Mouse (Mus musculus): ENCODE measurements around the gene Tnf. TPM values are rescaled to one million over a fixed set of nuclear protein-coding genes. Genes with fewer than 3 reads are reported as not detected.

Gene Tnf
- total and polyA plus RNA-seq, 3 experiments = 0.34 to 0.80 TPM; not detected in 1

- H3K4me1 ChIP-seq (ENCODE audit: control insufficient read depth, insufficient read depth, low read length) = peaks cover 5% of the 10 kb centered on the region; the same call in 1 of the 2 replicates
- H3K9ac ChIP-seq (ENCODE audit: low read depth, low read length) = no peak overlapping the region
- H3K27me3 ChIP-seq (ENCODE audit: control insufficient read depth, insufficient read depth, low read length) = no peaks in the 10 kb centered on the region
- peak overlapping the region; percentile 55 for H3K27ac ChIP-seq
- TF ChIP-seq EP300 (IDR thresholded peaks at IDR 0.05; ENCODE audit: insufficient read depth, low read depth, low read length) = no peak
- no peak for TF ChIP-seq POLR2A (IDR thresholded peaks at IDR 0.05; ENCODE audit: insufficient read depth, low read depth, low read length)
- no peak for TF ChIP-seq CTCF (IDR thresholded peaks at IDR 0.05)
- peak in 1 of 2 experiments; percentile 16 for DNase-seq
- WGBS = 75% methylated on average over 5 of the region's 5 CpGs
- H3K79me2 ChIP-seq (replicated peaks; ENCODE audit: control insufficient read depth, insufficient read depth, low read length) = peaks cover 3% of the 10 kb centered on the region
- no peak overlapping the region for H3K4me3 ChIP-seq
- no peaks in the 10 kb centered on the region for H3K36me3 ChIP-seq (ENCODE audit: control insufficient read depth, insufficient read depth, low read length)
- intact Hi-C loops (cut with DNase I) = loop anchor here (1.0 to 10.0 kb wide), 3 partner anchors 37 to 378 kb away; partner anchors contain the start of genes Nelfe and Skiv2l
Measured at GRCm38 (mm10) chr17:35232659-35233058, 30.9 kb upstream of the Tnf start.

- intact Hi-C loops (cut with DNase I) = loop anchor here (1.0 to 10.0 kb wide), 3 partner anchors 37 to 377 kb away; partner anchors contain the start of genes Nelfe and Skiv2l
- DNase-seq = peak; percentile 84 to 90
- Histone ChIP-seq H3K4me1 (ENCODE audit: control insufficient read depth, insufficient read depth, low read length) (peaks cover 5% of the 10 kb centered on the region; the same call in 1 of the 2 replicates), H3K27ac (no peak overlapping the region), H3K36me3 (ENCODE audit: control insufficient read depth, insufficient read depth, low read length) (no peaks in the 10 kb centered on the region), H3K4me3 (no peak overlapping the region), H3K27me3 (ENCODE audit: control insufficient read depth, insufficient read depth, low read length) (no peaks in the 10 kb centered on the region), H3K79me2 (replicated peaks; ENCODE audit: control insufficient read depth, insufficient read depth, low read length) (peaks cover 3% of the 10 kb centered on the region), H3K9ac (ENCODE audit: low read depth, low read length) (no peak overlapping the region)
- no peak for TF ChIP-seq POLR2A (IDR thresholded peaks at IDR 0.05; ENCODE audit: insufficient read depth, low read depth, low read length)
- peak; percentile 94 for TF ChIP-seq CTCF (IDR thresholded peaks at IDR 0.05)
- TF ChIP-seq EP300 (IDR thresholded peaks at IDR 0.05; ENCODE audit: insufficient read depth, low read depth, low read length) = peak; percentile 71; the same call in 1 of the 2 replicates
- WGBS = 13% methylated on average over 12 of the region's 12 CpGs
Measured at GRCm38 (mm10) chr17:35232043-35232442, 30.2 kb upstream of the Tnf start.

GRCm38 (mm10) chr17:35231022-35231421 is 29.2 kb upstream of the Tnf start:
- peak in 1 of 2 experiments; percentile 15 for DNase-seq
- Histone ChIP-seq H3K27me3 (ENCODE audit: control insufficient read depth, insufficient read depth, low read length) (no peaks in the 10 kb centered on the region), H3K79me2 (replicated peaks; ENCODE audit: control insufficient read depth, insufficient read depth, low read length) (peaks cover 3% of the 10 kb centered on the region), H3K4me1 (ENCODE audit: control insufficient read depth, insufficient read depth, low read length) (peaks cover 4% of the 10 kb centered on the region; the same call in 1 of the 2 replicates), H3K9ac (ENCODE audit: low read depth, low read length) (no peak overlapping the region), H3K4me3 (no peak overlapping the region), H3K36me3 (ENCODE audit: control insufficient read depth, insufficient read depth, low read length) (no peaks in the 10 kb centered on the region), H3K27ac (no peak overlapping the region)
- WGBS = 91% methylated on average over 10 of the region's 10 CpGs
- intact Hi-C loops (cut with DNase I) = loop anchor here (10.0 kb wide), 1 partner anchor 376 kb away; the partner anchor contains the start of genes Nelfe and Skiv2l
- TF ChIP-seq POLR2A (IDR thresholded peaks at IDR 0.05; ENCODE audit: insufficient read depth, low read depth, low read length) = no peak
- TF ChIP-seq CTCF (IDR thresholded peaks at IDR 0.05) = no peak
- TF ChIP-seq EP300 (IDR thresholded peaks at IDR 0.05; ENCODE audit: insufficient read depth, low read depth, low read length) = no peak

GRCm38 (mm10) chr17:35226561-35227046 is 24.8 kb upstream of the Tnf start:
- peak; percentile 51 for TF ChIP-seq CTCF (IDR thresholded peaks at IDR 0.05)
- no peak for TF ChIP-seq EP300 (IDR thresholded peaks at IDR 0.05; ENCODE audit: insufficient read depth, low read depth, low read length)
- no peak for TF ChIP-seq POLR2A (IDR thresholded peaks at IDR 0.05; ENCODE audit: insufficient read depth, low read depth, low read length)
- Histone ChIP-seq H3K4me3 (no peak overlapping the region), H3K27ac (0 out of 2 replicates have a peak overlapping the region, but pooled peaks have one; percentile 15), H3K27me3 (ENCODE audit: control insufficient read depth, insufficient read depth, low read length) (no peaks in the 10 kb centered on the region), H3K4me1 (ENCODE audit: control insufficient read depth, insufficient read depth, low read length) (peaks cover 2% of the 10 kb centered on the region; the same call in 1 of the 2 replicates), H3K9ac (ENCODE audit: low read depth, low read length) (no peak overlapping the region), H3K36me3 (ENCODE audit: control insufficient read depth, insufficient read depth, low read length) (no peaks in the 10 kb centered on the region), H3K79me2 (replicated peaks; ENCODE audit: control insufficient read depth, insufficient read depth, low read length) (peaks cover 5% of the 10 kb centered on the region)
- WGBS = 53% methylated on average over 14 of the region's 14 CpGs
- DNase-seq = peak in 1 of 2 experiments; percentile 19
- intact Hi-C loops (cut with DNase I) = no loop called here

- H3K27me3 ChIP-seq (ENCODE audit: control insufficient read depth, insufficient read depth, low read length) = no peaks in the 10 kb centered on the region
- H3K79me2 ChIP-seq (replicated peaks; ENCODE audit: control insufficient read depth, insufficient read depth, low read length) = peaks cover 2% of the 10 kb centered on the region; the same call in 1 of the 2 replicates
- 89% methylated on average over 5 of the region's 5 CpGs for WGBS
- no peak overlapping the region for H3K27ac ChIP-seq
- DNase-seq = no peak
- no peak overlapping the region for H3K4me3 ChIP-seq
- no peaks in the 10 kb centered on the region for H3K36me3 ChIP-seq (ENCODE audit: control insufficient read depth, insufficient read depth, low read length)
- intact Hi-C loops (cut with DNase I) = no loop called here
- TF ChIP-seq EP300 (IDR thresholded peaks at IDR 0.05; ENCODE audit: insufficient read depth, low read depth, low read length) (no peak), CTCF (IDR thresholded peaks at IDR 0.05) (no peak), POLR2A (IDR thresholded peaks at IDR 0.05; ENCODE audit: insufficient read depth, low read depth, low read length) (no peak)
- peaks cover 2% of the 10 kb centered on the region; the same call in 1 of the 2 replicates for H3K4me1 ChIP-seq (ENCODE audit: control insufficient read depth, insufficient read depth, low read length)
- no peak overlapping the region for H3K9ac ChIP-seq (ENCODE audit: low read depth, low read length)
Measured at GRCm38 (mm10) chr17:35225456-35225855, 23.6 kb upstream of the Tnf start.

- Histone ChIP-seq H3K4me1 (ENCODE audit: control insufficient read depth, insufficient read depth, low read length) (peaks cover 8% of the 10 kb centered on the region), H3K36me3 (ENCODE audit: control insufficient read depth, insufficient read depth, low read length) (no peaks in the 10 kb centered on the region), H3K4me3 (no peak overlapping the region), H3K27ac (no peak overlapping the region), H3K79me2 (replicated peaks; ENCODE audit: control insufficient read depth, insufficient read depth, low read length) (0 out of 2 replicates have a peak, but pooled peaks cover 1% of the 10 kb centered on the region), H3K9ac (ENCODE audit: low read depth, low read length) (no peak overlapping the region), H3K27me3 (ENCODE audit: control insufficient read depth, insufficient read depth, low read length) (no peaks in the 10 kb centered on the region)
- no peak for TF ChIP-seq EP300 (IDR thresholded peaks at IDR 0.05; ENCODE audit: insufficient read depth, low read depth, low read length)
- TF ChIP-seq POLR2A (IDR thresholded peaks at IDR 0.05; ENCODE audit: insufficient read depth, low read depth, low read length) = no peak
- TF ChIP-seq CTCF (IDR thresholded peaks at IDR 0.05) = no peak
- intact Hi-C loops (cut with DNase I) = no loop called here
- DNase-seq = no peak
- WGBS = 97% methylated on average over 4 of the region's 4 CpGs
Measured at GRCm38 (mm10) chr17:35224641-35225040, 22.8 kb upstream of the Tnf start.
